Mouse (Mus musculus) embryonic facial prominence, embryonic 15.5 days (tissue): ENCODE measurements around the gene Upp2. TPM values are rescaled to one million over a fixed set of nuclear protein-coding genes. Genes with fewer than 3 reads are reported as not detected.
A peak's percentile ranks its signal among the peaks of the same experiment; 100 is the strongest.

Experiments
- ATAC-seq: fragments of 200-750 bp; cut with Nextera tagmentation; 2 replicates; pipeline ENCODE4 v1.8.0; 2017; ENCODE audit warnings: low read depth, moderate TSS enrichment; ENCODE audit not compliant: insufficient number of reproducible peaks, low FRiP score, low TSS enrichment
- H3K27ac ChIP-seq: fragments of 300-500 bp; sonication (generic); replicated peaks from 2 replicates; pipeline ENCODE4 v1.5.1; 2015; ENCODE audit warnings: mild to moderate bottlenecking, inconsistent platforms
- H3K27me3 ChIP-seq: fragments of 300-500 bp; sonication (generic); 2 replicates; pipeline ENCODE4 v1.6.1; 2015; ENCODE audit warnings: inconsistent platforms
- H3K36me3 ChIP-seq: fragments of 300-500 bp; sonication (generic); 2 replicates; pipeline ENCODE4 v1.6.1; 2015; ENCODE audit warnings: mild to moderate bottlenecking, inconsistent platforms
- H3K4me1 ChIP-seq: fragments of 300-500 bp; sonication (generic); 2 replicates; pipeline ENCODE4 v1.6.1; 2015; ENCODE audit warnings: inconsistent platforms
- H3K4me2 ChIP-seq: fragments of 300-500 bp; sonication (generic); replicated peaks from 2 replicates; pipeline ENCODE4 v1.6.1; 2015; ENCODE audit warnings: mild to moderate bottlenecking, inconsistent platforms
- H3K4me3 ChIP-seq: fragments of 300-500 bp; sonication (generic); replicated peaks from 2 replicates; pipeline ENCODE4 v1.5.1; 2015; ENCODE audit warnings: mild to moderate bottlenecking, inconsistent platforms
- H3K9ac ChIP-seq: fragments of 300-500 bp; sonication (generic); 2 replicates; pipeline ENCODE4 v1.6.1; 2015; ENCODE audit warnings: inconsistent platforms
- H3K9me3 ChIP-seq: fragments of 300-500 bp; sonication (generic); replicated peaks from 2 replicates; pipeline ENCODE4 v1.6.1; 2016; ENCODE audit warnings: inconsistent platforms
- WGBS: fragments of 180-500 bp; shearing (Covaris S2); methylation state at CpG from one replicate; pipeline ENCODE4 v1.1.7; 2015; 5-methylcytosine and 5-hydroxymethylcytosine counted together
- polyA plus RNA-seq: library from polyadenylated mRNA; unstranded; fragments of >200 nt; fragmentation: Nextera tagmentation; extraction: Ambion mirVana; gene quantifications from 2 replicates; pipeline ENCODE4 v1.2.1, GENCODE M21; 2015

The Upp2 gene
- 10.3 and 11.0 TPM in 2 replicates for polyA plus RNA-seq

DNA sequence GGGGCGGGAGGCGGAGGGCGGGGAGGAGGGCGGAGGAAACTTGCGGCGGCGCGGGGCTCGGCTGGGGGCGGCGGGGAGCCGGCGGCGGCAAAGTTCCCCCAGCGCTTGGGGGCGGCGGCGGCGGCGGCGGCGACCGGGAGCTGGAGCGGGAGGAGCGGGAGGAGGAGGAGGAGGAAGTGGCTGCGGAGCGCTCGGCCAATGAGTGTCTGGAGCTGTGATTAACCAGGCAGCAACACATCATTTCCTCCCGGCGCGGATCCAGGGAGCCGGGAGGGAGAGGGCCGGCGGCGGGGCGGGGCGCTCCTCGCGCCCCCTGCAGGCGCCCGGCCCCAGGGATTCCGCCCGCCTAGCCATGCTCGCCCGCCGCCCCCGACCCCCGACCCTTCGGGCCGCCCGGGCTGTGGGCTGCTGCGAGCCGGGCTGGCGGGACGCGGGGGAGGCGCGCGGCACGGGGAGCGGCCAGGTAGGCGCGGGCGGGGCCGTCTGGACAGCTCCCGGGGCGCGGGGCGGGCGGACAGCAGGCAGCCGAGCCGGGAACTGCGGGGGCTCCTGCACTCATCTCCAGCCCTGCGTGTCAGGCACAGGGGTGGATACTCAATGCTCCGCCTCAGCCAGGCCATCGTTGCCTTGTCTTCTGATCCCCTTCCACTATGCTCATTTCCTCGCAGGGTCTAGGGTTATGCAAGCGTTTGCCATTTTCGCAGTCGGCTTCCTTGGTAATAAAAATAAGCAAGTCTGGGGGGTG lies at the start of gene Upp2, which contains the start of gene Acvr1:
TSS of gene Upp2 (plus strand) at position 233 of the 745 bp plus-strand sequence.
TSS of gene Acvr1 (minus strand) at position 92 of the 745 bp plus-strand sequence.
- Histone ChIP-seq H3K4me3 (peak within 1 kb of the TSS; percentile 85), H3K36me3 (no peaks in the 10 kb centered on the region), H3K27ac (peak within 1 kb of the TSS; percentile 98), H3K9me3 (no peaks in the 10 kb centered on the region), H3K27me3 (no peaks in the 10 kb centered on the region), H3K9ac (peak within 1 kb of the TSS; percentile 87), H3K4me2 (peak within 1 kb of the TSS; percentile 57), H3K4me1 (peaks cover 40% of the 10 kb centered on the region)
- peak; percentile 95 for ATAC-seq
- WGBS = under 1% methylated on average over 32 of the region's 80 CpGs

DNA sequence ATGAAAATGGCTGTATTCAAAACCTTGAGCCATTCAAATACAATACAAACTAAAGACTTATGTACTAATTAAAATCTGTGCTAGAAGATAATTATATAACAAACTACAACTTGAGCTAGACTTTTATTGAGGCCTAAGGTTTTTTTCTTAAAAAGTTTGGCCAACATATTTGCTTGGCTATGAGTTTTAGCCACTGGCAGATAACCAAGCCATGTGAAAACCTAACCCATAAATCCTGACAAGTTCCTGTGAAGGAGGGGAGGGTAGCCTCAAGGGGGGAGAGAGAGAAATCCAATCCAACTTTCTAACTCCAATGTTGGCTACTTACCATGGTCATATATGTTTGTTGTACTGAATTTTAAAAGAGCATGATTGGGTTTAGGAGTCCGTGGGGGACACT lies 48.6 kb upstream of the Upp2 start:
- ATAC-seq = no peak
- Histone ChIP-seq H3K27me3 (no peaks in the 10 kb centered on the region), H3K4me1 (peaks cover 44% of the 10 kb centered on the region), H3K4me3 (no peak overlapping the region), H3K36me3 (no peaks in the 10 kb centered on the region), H3K27ac (no peak overlapping the region), H3K4me2 (no peak overlapping the region), H3K9ac (no peak overlapping the region), H3K9me3 (no peaks in the 10 kb centered on the region)
- 77% methylated on average over 1 of the region's 1 CpGs for WGBS

DNA sequence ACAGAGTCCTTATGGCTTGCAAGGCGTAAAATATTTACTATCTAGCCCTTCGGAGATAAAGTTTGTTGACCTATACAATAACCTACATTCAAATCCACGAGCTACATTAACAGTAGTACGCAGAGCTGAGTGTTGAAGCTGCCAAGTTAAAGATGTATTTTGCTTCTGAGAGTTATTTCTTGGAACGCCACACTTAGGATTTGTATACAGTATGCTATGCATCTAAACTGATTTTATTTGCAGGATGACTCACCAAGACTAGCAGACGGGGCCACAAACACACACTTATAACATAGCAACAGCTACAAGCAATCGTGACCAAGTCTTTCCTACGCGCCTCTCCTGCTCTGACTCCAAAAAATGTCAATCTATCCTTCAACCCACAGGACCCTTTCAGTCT lies 46.4 kb upstream of the Upp2 start:
- 66% methylated on average over 9 of the region's 9 CpGs for WGBS
- H3K27ac ChIP-seq = no peak overlapping the region
- H3K4me2 ChIP-seq = no peak overlapping the region
- no peak overlapping the region for H3K4me3 ChIP-seq
- H3K4me1 ChIP-seq = peaks cover 48% of the 10 kb centered on the region
- H3K27me3 ChIP-seq = no peaks in the 10 kb centered on the region
- H3K9me3 ChIP-seq = no peaks in the 10 kb centered on the region
- ATAC-seq = no peak
- no peaks in the 10 kb centered on the region for H3K36me3 ChIP-seq
- H3K9ac ChIP-seq = no peak overlapping the region

DNA sequence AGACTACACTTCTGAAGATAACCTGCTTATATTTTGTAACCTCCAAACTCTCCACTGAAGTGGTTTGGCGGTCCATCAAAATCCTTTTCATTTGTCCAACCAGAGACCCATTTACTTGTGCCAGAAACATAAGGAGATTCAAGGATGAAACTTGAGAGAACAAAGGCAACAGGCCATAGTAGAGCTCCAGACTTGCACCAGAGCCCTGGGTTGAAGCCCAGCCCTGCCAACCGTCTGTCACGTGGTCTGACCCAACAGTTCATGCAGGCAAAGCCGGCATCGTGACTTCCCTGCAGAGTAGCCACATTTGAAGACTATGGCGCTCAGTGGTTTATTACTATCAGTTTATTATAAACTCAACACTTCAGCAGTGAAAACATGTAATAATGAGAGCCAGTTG lies 45.5 kb upstream of the Upp2 start:
- H3K9me3 ChIP-seq = no peaks in the 10 kb centered on the region
- H3K27ac ChIP-seq = 0 out of 2 replicates have a peak overlapping the region, but pooled peaks have one; percentile 17
- no peak overlapping the region for H3K4me3 ChIP-seq
- H3K4me1 ChIP-seq = peaks cover 39% of the 10 kb centered on the region
- H3K27me3 ChIP-seq = no peaks in the 10 kb centered on the region
- WGBS = 83% methylated on average over 6 of the region's 6 CpGs
- no peaks in the 10 kb centered on the region for H3K36me3 ChIP-seq
- no peak for ATAC-seq
- no peak overlapping the region for H3K4me2 ChIP-seq
- no peak overlapping the region for H3K9ac ChIP-seq

DNA sequence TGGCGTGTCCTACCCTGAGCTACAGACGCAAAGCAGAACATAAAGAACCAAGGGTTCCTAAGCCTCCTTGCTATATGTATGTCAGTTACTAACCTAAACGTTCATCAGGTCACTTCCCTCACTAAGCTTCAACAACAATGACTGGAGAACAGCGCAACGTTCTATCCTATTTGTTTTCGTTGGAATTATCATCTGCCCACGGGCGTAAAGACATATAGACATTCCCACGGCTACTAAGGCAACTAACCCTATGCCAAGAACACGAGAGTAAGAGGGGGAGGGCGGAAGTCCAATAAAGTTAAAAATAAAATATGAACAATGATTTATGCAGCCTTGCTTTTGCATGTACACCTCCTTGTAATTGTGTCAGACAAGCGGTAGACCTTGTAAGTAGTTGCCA lies 44.0 kb upstream of the Upp2 start:
- ATAC-seq = no peak
- no peak overlapping the region for H3K27ac ChIP-seq
- WGBS = 70% methylated on average over 12 of the region's 12 CpGs

DNA sequence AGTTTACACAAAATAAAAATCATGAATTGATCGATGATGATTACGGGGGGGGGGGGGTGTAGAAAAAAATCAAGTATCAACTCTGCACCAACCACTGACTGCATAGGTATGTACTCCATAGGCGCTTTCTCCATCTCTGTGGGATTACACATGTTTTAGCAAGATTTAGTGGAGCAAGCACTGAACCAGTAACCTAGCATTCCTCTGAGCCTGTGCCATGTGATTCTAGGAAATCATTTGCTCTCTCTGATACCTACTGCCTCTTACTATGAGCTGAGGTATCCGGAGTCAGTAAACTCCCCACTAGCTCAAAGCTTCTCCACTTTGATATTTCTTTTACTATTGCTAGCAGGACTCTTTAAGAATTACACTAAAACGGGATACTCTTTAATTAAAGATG lies 43.2 kb upstream of the Upp2 start:
- Histone ChIP-seq H3K4me2 (no peak overlapping the region), H3K4me1 (peaks cover 38% of the 10 kb centered on the region), H3K9ac (no peak overlapping the region), H3K4me3 (no peak overlapping the region), H3K36me3 (no peaks in the 10 kb centered on the region), H3K9me3 (no peaks in the 10 kb centered on the region), H3K27ac (no peak overlapping the region), H3K27me3 (no peaks in the 10 kb centered on the region)
- no peak for ATAC-seq
- 77% methylated on average over 5 of the region's 5 CpGs for WGBS

More for the DNA sequence above, 44.0 kb upstream of the Upp2 start:
- Histone ChIP-seq H3K4me1 (peaks cover 38% of the 10 kb centered on the region), H3K9me3 (no peaks in the 10 kb centered on the region), H3K9ac (no peak overlapping the region), H3K4me3 (no peak overlapping the region), H3K27me3 (no peaks in the 10 kb centered on the region), H3K36me3 (no peaks in the 10 kb centered on the region), H3K4me2 (no peak overlapping the region)

DNA sequence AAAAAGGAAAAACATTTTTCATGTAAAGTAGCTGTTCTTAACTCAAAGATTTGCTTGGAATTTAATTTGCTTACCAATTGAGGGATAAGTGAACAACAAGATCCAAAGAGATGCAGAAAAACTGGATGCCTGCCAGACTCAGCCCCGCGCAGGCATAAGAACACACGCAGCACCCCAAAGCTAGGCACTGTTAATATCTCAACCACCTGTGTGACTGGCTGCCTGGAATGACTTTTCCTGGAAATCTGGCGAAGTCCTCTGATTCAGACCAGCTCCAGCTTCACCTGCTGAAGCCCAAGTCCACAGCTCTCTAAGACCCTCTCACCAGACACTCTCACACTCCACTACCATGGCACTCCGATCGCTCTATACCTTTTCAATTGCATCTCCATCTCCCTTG lies 42.7 kb upstream of the Upp2 start:
- Histone ChIP-seq H3K27ac (no peak overlapping the region), H3K4me1 (peaks cover 40% of the 10 kb centered on the region), H3K27me3 (no peaks in the 10 kb centered on the region), H3K9ac (no peak overlapping the region), H3K4me2 (no peak overlapping the region), H3K9me3 (no peaks in the 10 kb centered on the region), H3K4me3 (no peak overlapping the region), H3K36me3 (no peaks in the 10 kb centered on the region)
- no peak for ATAC-seq
- 72% methylated on average over 6 of the region's 6 CpGs for WGBS

- H3K9me3 ChIP-seq = no peaks in the 10 kb centered on the region
- H3K4me3 ChIP-seq = no peak overlapping the region
- H3K9ac ChIP-seq = no peak overlapping the region
- H3K27ac ChIP-seq = no peak overlapping the region
- ATAC-seq = no peak
- H3K27me3 ChIP-seq = no peaks in the 10 kb centered on the region
- WGBS = 83% methylated on average over 3 of the region's 3 CpGs
- H3K4me2 ChIP-seq = no peak overlapping the region
- H3K4me1 ChIP-seq = peaks cover 55% of the 10 kb centered on the region
- no peaks in the 10 kb centered on the region for H3K36me3 ChIP-seq
These were observed 39.3 kb upstream of the Upp2 start for GRCm38 (mm10) chr2:58527786-58528185.

DNA sequence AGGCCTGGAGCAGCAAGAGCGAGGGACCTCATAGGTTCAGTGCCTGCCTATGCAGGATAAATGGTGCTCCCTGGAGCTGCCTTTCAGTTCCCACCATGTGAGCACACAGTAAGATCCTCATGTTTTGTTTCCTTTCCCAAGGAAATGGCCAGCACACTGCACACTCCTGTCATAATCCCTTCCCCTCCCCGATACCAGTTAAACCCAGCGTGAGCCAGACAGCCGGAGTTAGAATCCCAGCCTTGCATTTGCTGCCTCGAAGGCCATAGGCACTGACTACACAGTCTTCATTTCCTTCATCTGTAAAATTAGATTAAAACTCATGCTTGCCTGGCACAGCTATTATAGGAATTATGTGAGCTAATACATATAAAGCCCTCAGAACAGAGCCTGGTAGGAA lies 37.7 kb upstream of the Upp2 start:
- peaks cover 63% of the 10 kb centered on the region for H3K4me1 ChIP-seq
- WGBS = 65% methylated on average over 5 of the region's 5 CpGs
- no peak for ATAC-seq

DNA sequence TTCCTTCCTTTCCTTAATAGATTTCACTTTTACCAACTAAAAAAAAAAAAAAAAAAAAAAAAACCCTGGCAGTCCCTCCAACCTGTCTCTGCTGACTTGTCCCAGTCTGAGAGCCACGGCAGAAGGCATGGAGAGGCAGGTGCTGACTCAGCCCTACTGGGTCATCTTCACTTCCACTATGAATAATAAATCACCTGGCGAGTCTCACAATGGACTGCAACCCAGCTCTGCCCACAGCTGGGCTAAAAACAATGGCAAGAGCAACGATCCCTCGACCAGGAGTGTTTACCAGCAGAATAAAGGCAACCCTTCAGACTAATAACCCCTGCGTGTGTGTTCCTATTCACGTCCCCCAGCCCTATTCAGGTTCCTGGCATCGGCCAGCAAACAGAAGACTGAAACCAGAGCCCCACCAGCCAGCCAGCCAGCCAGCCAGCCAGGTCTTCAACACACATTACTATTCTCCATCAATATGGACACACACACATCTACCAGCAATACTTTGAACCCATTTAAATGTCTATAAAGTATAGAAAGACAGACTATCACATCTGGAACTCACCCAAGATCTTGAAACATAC lies 37.1 kb upstream of the Upp2 start:
- Histone ChIP-seq H3K4me1 (peaks cover 64% of the 10 kb centered on the region), H3K4me3 (no peak overlapping the region), H3K9me3 (no peaks in the 10 kb centered on the region), H3K9ac (no peak overlapping the region), H3K27me3 (no peaks in the 10 kb centered on the region), H3K4me2 (no peak overlapping the region), H3K36me3 (no peaks in the 10 kb centered on the region), H3K27ac (no peak overlapping the region)
- WGBS = 61% methylated on average over 7 of the region's 7 CpGs
- no peak for ATAC-seq

More for the DNA sequence above, 37.7 kb upstream of the Upp2 start:
- Histone ChIP-seq H3K27me3 (no peaks in the 10 kb centered on the region), H3K27ac (no peak overlapping the region), H3K9me3 (no peaks in the 10 kb centered on the region), H3K4me3 (no peak overlapping the region), H3K9ac (no peak overlapping the region), H3K36me3 (no peaks in the 10 kb centered on the region), H3K4me2 (no peak overlapping the region)

GRCm38 (mm10) chr2:58530521-58530920 lies 36.6 kb upstream of the Upp2 start:
- peaks cover 58% of the 10 kb centered on the region for H3K4me1 ChIP-seq
- 82% methylated on average over 4 of the region's 4 CpGs for WGBS
- H3K27ac ChIP-seq = no peak overlapping the region

More at GRCm38 (mm10) chr2:58530521-58530920, 36.6 kb upstream of the Upp2 start:
- Histone ChIP-seq H3K27me3 (no peaks in the 10 kb centered on the region), H3K36me3 (no peaks in the 10 kb centered on the region), H3K9me3 (no peaks in the 10 kb centered on the region), H3K4me2 (no peak overlapping the region), H3K4me3 (no peak overlapping the region), H3K9ac (no peak overlapping the region)
- ATAC-seq = no peak
